Mouse (Mus musculus) heart, adult 2 months (tissue): Measurements from ENCODE around the gene Fancc.
"Not testable (repeated sequence)": the region's sequence is repeated elsewhere in the genome, so short reads cannot be mapped to it uniquely, and the experiment has no call there.

Experiments used
- CTCF ChIP-seq: fragments of 200-600 bp; IDR thresholded peaks from 2 replicates; pipeline ENCODE4 v1.8.1; 2022; ENCODE audit warnings: antibody characterized with exemption, mild to moderate bottlenecking, moderate library complexity
- POLR2A ChIP-seq: fragments of 200-500 bp; IDR thresholded peaks from 2 replicates; pipeline ENCODE4 v1.6.1; 2011; ENCODE audit warnings: mild to moderate bottlenecking, low read depth, low read length, control low read depth; ENCODE audit not compliant: insufficient read depth

DNA sequence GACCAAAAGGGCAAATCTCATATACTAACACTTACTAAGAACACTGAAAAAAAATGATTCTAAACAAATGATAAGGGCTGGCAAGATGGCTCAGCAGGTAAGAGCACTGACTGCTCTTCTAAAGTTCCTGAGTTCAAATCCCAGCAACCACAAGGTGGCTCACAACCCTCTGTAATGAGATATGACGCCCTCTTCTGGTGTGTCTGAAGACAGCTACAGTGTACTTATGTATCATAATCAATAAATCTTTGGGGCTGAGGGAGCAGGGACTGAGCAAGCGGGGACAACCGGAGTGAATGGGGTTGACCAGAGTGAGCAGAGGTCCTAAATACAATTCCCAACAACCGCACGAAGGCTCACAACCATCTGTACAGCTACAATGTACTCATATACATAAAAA is 68.9 kb downstream of the Fancc start:
- TF ChIP-seq POLR2A, CTCF: not testable (repeated sequence)
